Mouse (Mus musculus): ENCODE data around the gene Dennd1a. TPM values are rescaled to one million over a fixed set of nuclear protein-coding genes. Genes with fewer than 3 reads are reported as not detected.

The Dennd1a gene
- polyA plus RNA-seq, 1 experiment from 2014 or later = 11.5 TPM

GRCm38 (mm10) chr2:37764514-37764913, 522.7 kb downstream of the Dennd1a start:
- no peak overlapping the region for H3K27ac ChIP-seq (ENCODE audit: low read depth)
- H3K9me3 ChIP-seq (ENCODE audit: low read depth, low read length) = no peaks in the 10 kb centered on the region
- no peak overlapping the region for H3K4me3 ChIP-seq (ENCODE audit: low read depth, low read length)
- no peaks in the 10 kb centered on the region for H3K36me3 ChIP-seq (ENCODE audit: insufficient read depth)
- H3K9ac ChIP-seq = no peak overlapping the region
- TF ChIP-seq CTCF (IDR thresholded peaks at IDR 0.05; ENCODE audit: low read depth) = no peak
- H3K4me1 ChIP-seq (ENCODE audit: insufficient read depth) = peaks cover 10% of the 10 kb centered on the region
- H3K4me2 ChIP-seq = no peak overlapping the region
- no peaks in the 10 kb centered on the region for H3K27me3 ChIP-seq (ENCODE audit: insufficient read depth, low read length)
- ATAC-seq (ENCODE audit: insufficient read depth) (no peak), DNase-seq (no peak)
- WGBS = 88% methylated on average over 2 of the region's 2 CpGs

- Histone ChIP-seq H3K9ac (no peak overlapping the region), H3K4me1 (ENCODE audit: insufficient read depth) (peaks cover 12% of the 10 kb centered on the region), H3K4me3 (ENCODE audit: low read depth, low read length) (no peak overlapping the region), H3K36me3 (ENCODE audit: insufficient read depth) (no peaks in the 10 kb centered on the region), H3K9me3 (ENCODE audit: low read depth, low read length) (no peaks in the 10 kb centered on the region), H3K27ac (ENCODE audit: low read depth) (no peak overlapping the region), H3K27me3 (ENCODE audit: insufficient read depth, low read length) (no peaks in the 10 kb centered on the region), H3K4me2 (no peak overlapping the region)
- 26% methylated on average over 3 of the region's 3 CpGs for WGBS
- ATAC-seq (ENCODE audit: insufficient read depth) (no peak), DNase-seq (no peak)
- no peak for TF ChIP-seq CTCF (IDR thresholded peaks at IDR 0.05; ENCODE audit: low read depth)
Measured at GRCm38 (mm10) chr2:37763638-37764037, 523.6 kb downstream of the Dennd1a start.

GRCm38 (mm10) chr2:37760633-37761032, 526.6 kb downstream of the Dennd1a start:
- no peak overlapping the region for H3K4me2 ChIP-seq
- 40% methylated on average over 6 of the region's 6 CpGs for WGBS
- no peak overlapping the region for H3K9ac ChIP-seq
- no peaks in the 10 kb centered on the region for H3K36me3 ChIP-seq (ENCODE audit: insufficient read depth)
- H3K4me1 ChIP-seq (ENCODE audit: insufficient read depth) = peaks cover 9% of the 10 kb centered on the region
- no peak overlapping the region for H3K4me3 ChIP-seq (ENCODE audit: low read depth, low read length)
- TF ChIP-seq CTCF (IDR thresholded peaks at IDR 0.05; ENCODE audit: low read depth) = no peak
- no peak overlapping the region for H3K27ac ChIP-seq (ENCODE audit: low read depth)
- no peaks in the 10 kb centered on the region for H3K9me3 ChIP-seq (ENCODE audit: low read depth, low read length)
- no peak for ATAC-seq (ENCODE audit: insufficient read depth)
- H3K27me3 ChIP-seq (ENCODE audit: insufficient read depth, low read length) = no peaks in the 10 kb centered on the region
- DNase-seq = no peak

- ATAC-seq (ENCODE audit: insufficient read depth) = peak; percentile 67; the same call in 1 of the 2 replicates
- H3K4me3 ChIP-seq (ENCODE audit: low read depth, low read length) = no peak overlapping the region
Measured at GRCm38 (mm10) chr2:37758343-37759015, 528.7 kb downstream of the Dennd1a start.

GRCm38 (mm10) chr2:37757784-37758183, 529.4 kb downstream of the Dennd1a start:
- Histone ChIP-seq H3K4me1 (ENCODE audit: insufficient read depth) (peaks cover 4% of the 10 kb centered on the region), H3K9me3 (ENCODE audit: low read depth, low read length) (no peaks in the 10 kb centered on the region), H3K9ac (no peak overlapping the region), H3K36me3 (ENCODE audit: insufficient read depth) (no peaks in the 10 kb centered on the region), H3K4me2 (no peak overlapping the region), H3K4me3 (ENCODE audit: low read depth, low read length) (no peak overlapping the region), H3K27me3 (ENCODE audit: insufficient read depth, low read length) (no peaks in the 10 kb centered on the region), H3K27ac (ENCODE audit: low read depth) (no peak overlapping the region)
- WGBS = 84% methylated on average over 4 of the region's 4 CpGs
- DNase-seq (no peak), ATAC-seq (ENCODE audit: insufficient read depth) (no peak)
- TF ChIP-seq CTCF (IDR thresholded peaks at IDR 0.05; ENCODE audit: low read depth) = no peak

More at GRCm38 (mm10) chr2:37758343-37759015, 528.7 kb downstream of the Dennd1a start:
- no peaks in the 10 kb centered on the region for H3K27me3 ChIP-seq (ENCODE audit: insufficient read depth, low read length)
- WGBS = 12% methylated on average over 21 of the region's 21 CpGs
- no peaks in the 10 kb centered on the region for H3K9me3 ChIP-seq (ENCODE audit: low read depth, low read length)
- H3K36me3 ChIP-seq (ENCODE audit: insufficient read depth) = no peaks in the 10 kb centered on the region
- peak; percentile 61 for DNase-seq
- no peak for TF ChIP-seq CTCF (IDR thresholded peaks at IDR 0.05; ENCODE audit: low read depth)
- H3K27ac ChIP-seq (ENCODE audit: low read depth) = no peak overlapping the region
- peak overlapping the region; percentile 13 for H3K9ac ChIP-seq
- H3K4me2 ChIP-seq = peak overlapping the region; percentile 41
- H3K4me1 ChIP-seq (ENCODE audit: insufficient read depth) = peaks cover 4% of the 10 kb centered on the region

GRCm38 (mm10) chr2:37757016-37757415, 530.2 kb downstream of the Dennd1a start:
- Histone ChIP-seq H3K27ac (ENCODE audit: low read depth) (no peak overlapping the region), H3K4me3 (ENCODE audit: low read depth, low read length) (no peak overlapping the region), H3K4me2 (no peak overlapping the region), H3K4me1 (ENCODE audit: insufficient read depth) (peaks cover 4% of the 10 kb centered on the region), H3K36me3 (ENCODE audit: insufficient read depth) (no peaks in the 10 kb centered on the region), H3K9ac (no peak overlapping the region), H3K27me3 (ENCODE audit: insufficient read depth, low read length) (no peaks in the 10 kb centered on the region), H3K9me3 (ENCODE audit: low read depth, low read length) (no peaks in the 10 kb centered on the region)
- DNase-seq (no peak), ATAC-seq (ENCODE audit: insufficient read depth) (no peak)
- TF ChIP-seq CTCF (IDR thresholded peaks at IDR 0.05; ENCODE audit: low read depth) = no peak
- WGBS = 69% methylated on average over 5 of the region's 5 CpGs

GRCm38 (mm10) chr2:37756220-37756930, 530.8 kb downstream of the Dennd1a start:
- Histone ChIP-seq H3K9me3 (ENCODE audit: low read depth, low read length) (no peaks in the 10 kb centered on the region), H3K36me3 (ENCODE audit: insufficient read depth) (no peaks in the 10 kb centered on the region), H3K4me1 (ENCODE audit: insufficient read depth) (peaks cover 4% of the 10 kb centered on the region), H3K4me2 (no peak overlapping the region), H3K9ac (no peak overlapping the region), H3K27me3 (ENCODE audit: insufficient read depth, low read length) (no peaks in the 10 kb centered on the region), H3K4me3 (ENCODE audit: low read depth, low read length) (no peak overlapping the region), H3K27ac (ENCODE audit: low read depth) (no peak overlapping the region)
- TF ChIP-seq CTCF (IDR thresholded peaks at IDR 0.05; ENCODE audit: low read depth) = no peak
- WGBS = 72% methylated on average over 2 of the region's 2 CpGs
- DNase-seq = no peak
- no peak for ATAC-seq (ENCODE audit: insufficient read depth)
